Mouse (Mus musculus) embryonic facial prominence, embryonic 10.5 days (tissue): ENCODE results near the gene Ift43. TPM values are rescaled to one million over a fixed set of nuclear protein-coding genes. Genes with fewer than 3 reads are reported as not detected.

Source experiments
- DNase-seq: peaks from one replicate; pipeline ENCODE4 v3.0.0-alpha.2; 2017; ENCODE audit warnings: low spot score
- H3K27ac ChIP-seq: fragments of 300-500 bp; sonication (generic); replicated peaks from 2 replicates; pipeline ENCODE4 v1.5.1; 2016; ENCODE audit warnings: mild to moderate bottlenecking
- H3K27me3 ChIP-seq: fragments of 300-500 bp; sonication (generic); replicated peaks from 2 replicates; pipeline ENCODE4 v1.6.1; 2016; ENCODE audit warnings: low read depth, mild to moderate bottlenecking; ENCODE audit not compliant: poor library complexity, severe bottlenecking
- H3K36me3 ChIP-seq: fragments of 300-500 bp; sonication (generic); replicated peaks from 2 replicates; pipeline ENCODE4 v1.6.1; 2016; ENCODE audit warnings: mild to moderate bottlenecking, moderate library complexity
- H3K4me1 ChIP-seq: fragments of 300-500 bp; sonication (generic); 2 replicates; pipeline ENCODE4 v1.6.1; 2016
- H3K4me3 ChIP-seq: fragments of 300-500 bp; sonication (generic); 2 replicates; pipeline ENCODE4 v1.5.1; 2016; ENCODE audit warnings: mild to moderate bottlenecking, moderate library complexity
- H3K9me3 ChIP-seq: fragments of 300-500 bp; sonication (generic); 2 replicates; pipeline ENCODE4 v1.6.1; 2016; ENCODE audit warnings: mild to moderate bottlenecking
- WGBS: fragments of 180-500 bp; shearing (Covaris S2); methylation state at CpG from one replicate; pipeline ENCODE4 v1.1.7; 2016; 5-methylcytosine and 5-hydroxymethylcytosine counted together
- polyA plus RNA-seq: library from polyadenylated mRNA; unstranded; fragments of >200 nt; fragmentation: Nextera tagmentation; extraction: Ambion mirVana; gene quantifications from 2 replicates; pipeline ENCODE4 v1.2.1, GENCODE M21; 2016

The Ift43 gene
- polyA plus RNA-seq, 1 experiment from 2014 or later = 62.4 TPM

- H3K4me1 ChIP-seq = peaks cover 65% of the 10 kb centered on the region
- H3K9me3 ChIP-seq = peaks cover 4% of the 10 kb centered on the region; the same call in 1 of the 2 replicates
- DNase-seq = peak; percentile 40
- peak overlapping the region; percentile 66 for H3K27ac ChIP-seq
- WGBS = 11% methylated on average over 12 of the region's 12 CpGs
- H3K36me3 ChIP-seq = peaks cover 12% of the 10 kb centered on the region
- H3K4me3 ChIP-seq = no peak overlapping the region
- peaks cover 18% of the 10 kb centered on the region; the same call in 1 of the 2 replicates for H3K27me3 ChIP-seq
These were observed 80.8 kb downstream of the Ift43 start for GRCm38 (mm10) chr12:86162890-86163816.

- no peak for DNase-seq
- Histone ChIP-seq H3K27me3 (peaks cover 19% of the 10 kb centered on the region; the same call in 1 of the 2 replicates), H3K27ac (no peak overlapping the region), H3K4me3 (no peak overlapping the region), H3K9me3 (no peaks in the 10 kb centered on the region), H3K4me1 (peaks cover 67% of the 10 kb centered on the region), H3K36me3 (peaks cover 5% of the 10 kb centered on the region)
- 59% methylated on average over 2 of the region's 2 CpGs for WGBS
These were observed 83.9 kb downstream of the Ift43 start for GRCm38 (mm10) chr12:86166244-86166643.

GRCm38 (mm10) chr12:86167075-86167474 is 84.7 kb downstream of the Ift43 start:
- 0 out of 2 replicates have a peak overlapping the region, but pooled peaks have one; percentile 15 for H3K27ac ChIP-seq
- 24% methylated on average over 9 of the region's 9 CpGs for WGBS
- peaks cover 16% of the 10 kb centered on the region; the same call in 1 of the 2 replicates for H3K27me3 ChIP-seq

GRCm38 (mm10) chr12:86168712-86169111 is 86.4 kb downstream of the Ift43 start:
- Histone ChIP-seq H3K4me1 (peaks cover 69% of the 10 kb centered on the region), H3K27me3 (peaks cover 20% of the 10 kb centered on the region; the same call in 1 of the 2 replicates), H3K4me3 (no peak overlapping the region), H3K27ac (peak overlapping the region; percentile 41; the same call in 1 of the 2 replicates), H3K36me3 (no peaks in the 10 kb centered on the region), H3K9me3 (no peaks in the 10 kb centered on the region)
- 28% methylated on average over 1 of the region's 1 CpGs for WGBS
- DNase-seq = no peak

More at GRCm38 (mm10) chr12:86167075-86167474, 84.7 kb downstream of the Ift43 start:
- H3K4me3 ChIP-seq = no peak overlapping the region
- no peaks in the 10 kb centered on the region for H3K9me3 ChIP-seq
- no peaks in the 10 kb centered on the region for H3K36me3 ChIP-seq
- peaks cover 68% of the 10 kb centered on the region for H3K4me1 ChIP-seq
- peak; percentile 81 for DNase-seq

- DNase-seq = no peak
- Histone ChIP-seq H3K27me3 (peaks cover 21% of the 10 kb centered on the region; the same call in 1 of the 2 replicates), H3K9me3 (no peaks in the 10 kb centered on the region), H3K27ac (peak overlapping the region; percentile 41; the same call in 1 of the 2 replicates), H3K36me3 (no peaks in the 10 kb centered on the region), H3K4me1 (peaks cover 69% of the 10 kb centered on the region), H3K4me3 (no peak overlapping the region)
- 69% methylated on average over 5 of the region's 5 CpGs for whole genome bisulfite sequencing
These were observed 86.9 kb downstream of the Ift43 start for GRCm38 (mm10) chr12:86169195-86169594.

- Histone ChIP-seq H3K4me1 (peaks cover 69% of the 10 kb centered on the region), H3K36me3 (no peaks in the 10 kb centered on the region), H3K9me3 (no peaks in the 10 kb centered on the region), H3K27ac (peak overlapping the region; percentile 83), H3K27me3 (peaks cover 23% of the 10 kb centered on the region), H3K4me3 (no peak overlapping the region)
- 37% methylated on average over 6 of the region's 6 CpGs for WGBS
- peak; percentile 67 for DNase-seq
These were observed 91.0 kb downstream of the Ift43 start for GRCm38 (mm10) chr12:86173314-86173713.

GRCm38 (mm10) chr12:86174369-86174768 is 92.0 kb downstream of the Ift43 start:
- WGBS = 81% methylated on average over 12 of the region's 12 CpGs
- Histone ChIP-seq H3K9me3 (no peaks in the 10 kb centered on the region), H3K36me3 (no peaks in the 10 kb centered on the region), H3K27me3 (peaks cover 20% of the 10 kb centered on the region), H3K4me3 (no peak overlapping the region), H3K4me1 (peaks cover 58% of the 10 kb centered on the region), H3K27ac (peak overlapping the region; percentile 83)
- DNase-seq = no peak

- 7% methylated on average over 12 of the region's 12 CpGs for WGBS
- peak; percentile 76 for DNase-seq
- no peaks in the 10 kb centered on the region for H3K9me3 ChIP-seq
- peaks cover 17% of the 10 kb centered on the region for H3K27me3 ChIP-seq
- peaks cover 60% of the 10 kb centered on the region for H3K4me1 ChIP-seq
- H3K4me3 ChIP-seq = peak overlapping the region; percentile 13
- H3K27ac ChIP-seq = peak overlapping the region; percentile 83
- H3K36me3 ChIP-seq = no peaks in the 10 kb centered on the region
These were observed 93.2 kb downstream of the Ift43 start for GRCm38 (mm10) chr12:86175476-86175942.

- DNase-seq = peak; percentile 51
- H3K27ac ChIP-seq = peak overlapping the region; percentile 48; the same call in 1 of the 2 replicates
These were observed 94.5 kb downstream of the Ift43 start for GRCm38 (mm10) chr12:86176675-86177339.

GRCm38 (mm10) chr12:86179266-86179665 is 96.9 kb downstream of the Ift43 start:
- H3K9me3 ChIP-seq = no peaks in the 10 kb centered on the region
- H3K4me3 ChIP-seq = no peak overlapping the region
- H3K36me3 ChIP-seq = no peaks in the 10 kb centered on the region
- 91% methylated on average over 7 of the region's 7 CpGs for WGBS
- peaks cover 52% of the 10 kb centered on the region for H3K4me1 ChIP-seq
- peaks cover 16% of the 10 kb centered on the region for H3K27me3 ChIP-seq
- H3K27ac ChIP-seq = no peak overlapping the region
- DNase-seq = no peak

More at GRCm38 (mm10) chr12:86176675-86177339, 94.5 kb downstream of the Ift43 start:
- WGBS = 42% methylated on average over 11 of the region's 11 CpGs
- H3K36me3 ChIP-seq = no peaks in the 10 kb centered on the region
- H3K9me3 ChIP-seq = no peaks in the 10 kb centered on the region
- no peak overlapping the region for H3K4me3 ChIP-seq
- H3K27me3 ChIP-seq = peaks cover 17% of the 10 kb centered on the region
- H3K4me1 ChIP-seq = peaks cover 68% of the 10 kb centered on the region

GRCm38 (mm10) chr12:86181320-86181751 is 99.0 kb downstream of the Ift43 start:
- DNase-seq = peak; percentile 58
- Histone ChIP-seq H3K4me1 (peaks cover 31% of the 10 kb centered on the region), H3K9me3 (no peaks in the 10 kb centered on the region), H3K27ac (peak overlapping the region; percentile 51; the same call in 1 of the 2 replicates), H3K36me3 (no peaks in the 10 kb centered on the region), H3K4me3 (no peak overlapping the region), H3K27me3 (peaks cover 8% of the 10 kb centered on the region; the same call in 1 of the 2 replicates)
- WGBS = 15% methylated on average over 8 of the region's 8 CpGs

- WGBS = 49% methylated on average over 2 of the region's 2 CpGs
- no peak for DNase-seq
- H3K36me3 ChIP-seq = no peaks in the 10 kb centered on the region
- H3K4me3 ChIP-seq = no peak overlapping the region
- H3K9me3 ChIP-seq = no peaks in the 10 kb centered on the region
- peaks cover 26% of the 10 kb centered on the region for H3K4me1 ChIP-seq
- peak overlapping the region; percentile 51 for H3K27ac ChIP-seq
- peaks cover 8% of the 10 kb centered on the region; the same call in 1 of the 2 replicates for H3K27me3 ChIP-seq
These were observed 99.5 kb downstream of the Ift43 start for GRCm38 (mm10) chr12:86181879-86182278.
